Mouse (Mus musculus) ES-E14 (cell line): ENCODE results near the gene Cenpn. TPM values are rescaled to one million over a fixed set of nuclear protein-coding genes. Genes with fewer than 3 reads are reported as not detected.
A peak's percentile ranks its signal among the peaks of the same experiment; 100 is the strongest.

Experiments
- DNase-seq: peaks from one replicate; pipeline ENCODE4 v3.0.0-alpha.2; 2013; ENCODE audit warnings: low read depth, low spot score
- H3K27ac ChIP-seq: 2 replicates; pipeline ENCODE4 v1.5.1; 2012; ENCODE audit warnings: low read depth, mild to moderate bottlenecking, low read length, moderate library complexity, mixed read lengths; ENCODE audit not compliant: poor library complexity, insufficient read depth, severe bottlenecking
- H3K36me3 ChIP-seq: 2 replicates; pipeline ENCODE4 v1.6.1; 2012; ENCODE audit warnings: mild to moderate bottlenecking, low read length, moderate library complexity, mixed read lengths; ENCODE audit not compliant: control insufficient read depth, poor library complexity, insufficient read depth, severe bottlenecking
- H3K4me1 ChIP-seq, 2 experiments: fragments of 150-350 bp in 1 of 2; sonication (generic) in 1 of 2; 2 replicates each; pipeline ENCODE4 v1.6.1; 2012; ENCODE audit warnings: low read length in 2 of 2, mild to moderate bottlenecking in 1 of 2, mixed read lengths in 1 of 2; ENCODE audit not compliant: control insufficient read depth in 2 of 2, insufficient read depth in 2 of 2, poor library complexity in 1 of 2
- H3K4me3 ChIP-seq, 2 experiments: fragments of 150-350 bp in 1 of 2; sonication (generic) in 1 of 2; 2 replicates each; pipeline ENCODE4 v1.5.1; 2012; ENCODE audit warnings: low read length in 2 of 2, low read depth in 1 of 2, mild to moderate bottlenecking in 1 of 2, mixed read lengths in 1 of 2; ENCODE audit not compliant: insufficient read depth in 1 of 2, poor library complexity in 1 of 2, severe bottlenecking in 1 of 2
- H3K9ac ChIP-seq: 2 replicates; pipeline ENCODE4 v1.6.1; 2012; ENCODE audit warnings: low read depth, mild to moderate bottlenecking, low read length, mixed read lengths; ENCODE audit not compliant: poor library complexity, insufficient read depth, severe bottlenecking
- H3K9me3 ChIP-seq: fragments of 150-350 bp; sonication (generic); 2 replicates; pipeline ENCODE4 v1.6.1; 2012; ENCODE audit warnings: low read depth, mild to moderate bottlenecking, low read length; ENCODE audit not compliant: control insufficient read depth, insufficient read depth
- CHD2 ChIP-seq: IDR thresholded peaks from 2 replicates; pipeline ENCODE4 v1.6.1; 2014; ENCODE audit warnings: mild to moderate bottlenecking, low read depth, low read length, inconsistent platforms
- HCFC1 ChIP-seq: IDR thresholded peaks from 2 replicates; pipeline ENCODE4 v1.6.1; 2012; ENCODE audit warnings: low read length, inconsistent platforms, borderline replicate concordance; ENCODE audit not compliant: insufficient read depth
- MAFK ChIP-seq: IDR thresholded peaks from 2 replicates; pipeline ENCODE4 v1.6.1; 2014; ENCODE audit warnings: mild to moderate bottlenecking, low read depth, low read length, inconsistent platforms; ENCODE audit not compliant: insufficient read depth
- ZC3H11A ChIP-seq: IDR thresholded peaks from 2 replicates; pipeline ENCODE4 v1.6.1; 2012; ENCODE audit warnings: low read depth, mild to moderate bottlenecking, inconsistent platforms, low read length, borderline replicate concordance
- ZNF384 ChIP-seq: IDR thresholded peaks from 2 replicates; pipeline ENCODE4 v1.6.1; 2012; ENCODE audit warnings: low read depth, low read length, inconsistent platforms
- in situ Hi-C, 2 experiments: fragments of 600-800 bp; cut with MboI; formaldehyde crosslinking; loops; one replicate each; pipeline ENCODE4 v1.15.1; 2025; ENCODE audit warnings: low sequenced_read_pairs in 2 of 2, inconsistent platforms in 1 of 2; ENCODE audit not compliant: unreplicated experiment in 2 of 2
- total RNA-seq: library from RNA; depleted of rRNA; stranded (reverse); fragments of 300-350 nt; gene quantifications from 2 replicates; pipeline ENCODE4 v1.2.3, GENCODE M21; 2012

Cenpn gene
- total RNA-seq, 1 experiment = 30.2 TPM

GRCm38 (mm10) chr8:116927880-116928279 lies 6.3 kb downstream of the Cenpn start:
- in situ Hi-C loops = no loop called here
- Histone ChIP-seq H3K27ac (no peak overlapping the region), H3K36me3 (peaks cover 27% of the 10 kb centered on the region), H3K4me3 (no peak overlapping the region), H3K4me1 (peaks cover 0 to 2% of the 10 kb centered on the region in 2 experiments; a peak in 2 of 4 replicates), H3K9me3 (no peaks in the 10 kb centered on the region), H3K9ac (no peak overlapping the region)
- no peak for DNase-seq
- TF ChIP-seq ZC3H11A = no peak

GRCm38 (mm10) chr8:116928588-116928987 lies 7.1 kb downstream of the Cenpn start:
- no peak for DNase-seq
- Histone ChIP-seq H3K4me3 (no peak overlapping the region), H3K4me1 (peaks cover 0 to 2% of the 10 kb centered on the region in 2 experiments; a peak in 2 of 4 replicates), H3K27ac (no peak overlapping the region), H3K36me3 (peaks cover 27% of the 10 kb centered on the region), H3K9ac (no peak overlapping the region), H3K9me3 (no peaks in the 10 kb centered on the region)
- TF ChIP-seq CHD2 = no peak
- peak; percentile 41; the same call in 1 of the 2 replicates for TF ChIP-seq MAFK
- in situ Hi-C loops = no loop called here

DNA sequence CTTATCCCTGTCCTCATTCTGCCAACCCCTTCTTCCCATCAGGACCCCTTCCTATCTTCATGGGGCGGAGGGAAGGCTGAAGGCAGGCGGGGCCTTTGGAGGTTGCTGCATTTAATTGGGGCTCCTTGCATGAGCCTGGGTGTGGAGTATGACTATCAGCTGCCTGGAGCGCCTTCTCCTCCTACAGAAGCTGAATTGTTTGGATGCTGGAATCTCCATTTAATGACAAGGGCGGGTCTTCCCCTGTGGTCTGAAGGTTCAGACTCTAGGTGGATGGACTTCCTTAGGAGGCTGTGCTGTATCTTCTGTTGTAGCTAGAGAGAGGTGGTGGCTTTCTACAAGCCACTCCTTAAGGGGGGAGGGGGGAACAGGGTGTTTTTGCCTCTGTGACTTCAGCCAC lies 13.4 kb downstream of the Cenpn start:
- no peak overlapping the region for H3K4me3 ChIP-seq
- TF ChIP-seq MAFK (no peak), CHD2 (no peak), ZC3H11A (no peak), ZNF384 (no peak), HCFC1 (no peak)
- no peak overlapping the region for H3K27ac ChIP-seq
- no peaks in the 10 kb centered on the region for H3K9me3 ChIP-seq
- H3K36me3 ChIP-seq = peaks cover 30% of the 10 kb centered on the region
- in situ Hi-C loops = no loop called here
- DNase-seq = no peak
- H3K9ac ChIP-seq = no peak overlapping the region
- peaks cover 0 to 2% of the 10 kb centered on the region in 2 experiments; a peak in 2 of 4 replicates for H3K4me1 ChIP-seq

DNA sequence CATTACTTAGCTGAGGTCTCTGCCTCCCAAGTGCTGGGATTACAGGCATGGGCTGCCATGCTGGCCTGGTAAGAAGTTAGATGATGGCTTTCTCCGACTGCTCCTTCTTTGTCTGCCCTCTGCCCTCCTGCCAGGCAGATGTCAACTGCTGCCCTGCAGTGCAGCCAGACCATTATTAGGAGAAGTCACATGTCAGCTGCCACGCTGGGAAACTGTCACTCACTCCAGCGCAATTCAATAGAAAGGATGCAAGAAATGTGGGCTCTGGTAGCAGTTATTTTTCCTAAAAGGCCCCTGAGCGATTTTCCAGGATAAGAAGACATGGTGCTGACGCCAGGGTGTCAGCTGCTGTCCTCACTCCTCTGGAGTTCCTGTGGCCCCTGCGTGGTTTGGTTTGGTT lies 14.0 kb downstream of the Cenpn start:
- TF ChIP-seq MAFK (no peak), ZNF384 (no peak), ZC3H11A (no peak), CHD2 (no peak), HCFC1 (no peak)
- Histone ChIP-seq H3K36me3 (peaks cover 30% of the 10 kb centered on the region), H3K4me1 (peaks cover 0 to 2% of the 10 kb centered on the region in 2 experiments; a peak in 2 of 4 replicates), H3K27ac (no peak overlapping the region), H3K9me3 (no peaks in the 10 kb centered on the region), H3K9ac (no peak overlapping the region), H3K4me3 (no peak overlapping the region)
- DNase-seq = no peak
- in situ Hi-C loops = no loop called here

- no peaks in the 10 kb centered on the region for H3K9me3 ChIP-seq
- H3K4me3 ChIP-seq = no peak overlapping the region
- no peak for TF ChIP-seq ZNF384
- no peak for TF ChIP-seq CHD2
- TF ChIP-seq HCFC1 = no peak
- no peak for TF ChIP-seq ZC3H11A
- no peak for TF ChIP-seq MAFK
- peaks cover 0 to 18% of the 10 kb centered on the region in 2 experiments; a peak in 2 of 4 replicates for H3K4me1 ChIP-seq
- no peak for DNase-seq
- in situ Hi-C loops = no loop called here
- no peak overlapping the region for H3K9ac ChIP-seq
- H3K27ac ChIP-seq = no peak overlapping the region
- H3K36me3 ChIP-seq = peaks cover 10% of the 10 kb centered on the region
Measured at GRCm38 (mm10) chr8:116942284-116943058, 20.9 kb downstream of the Cenpn start.
